Mouse (Mus musculus) hindbrain, embryonic 16.5 days (tissue): Measurements from ENCODE around the gene Dnah14. TPM values are rescaled to one million over a fixed set of nuclear protein-coding genes. Genes with fewer than 3 reads are reported as not detected.

Experiments used
- ATAC-seq: fragments of 200-750 bp; cut with Nextera tagmentation; 2 replicates; pipeline ENCODE4 v1.8.0; 2017; ENCODE audit warnings: moderate TSS enrichment, moderate library complexity
- H3K27ac ChIP-seq: fragments of 300-500 bp; sonication (generic); 2 replicates; pipeline ENCODE4 v1.5.1; 2014; ENCODE audit warnings: low read depth, mild to moderate bottlenecking, control low read depth, low read length, moderate library complexity
- H3K27me3 ChIP-seq: fragments of 300-500 bp; sonication (generic); replicated peaks from 2 replicates; pipeline ENCODE4 v1.6.1; 2014; ENCODE audit warnings: low read length; ENCODE audit not compliant: control insufficient read depth, insufficient read depth
- H3K36me3 ChIP-seq: fragments of 300-500 bp; sonication (generic); 2 replicates; pipeline ENCODE4 v1.6.1; 2014; ENCODE audit warnings: mild to moderate bottlenecking, low read length, moderate library complexity, mixed read lengths; ENCODE audit not compliant: control insufficient read depth, insufficient read depth
- H3K4me1 ChIP-seq: fragments of 300-500 bp; sonication (generic); 2 replicates; pipeline ENCODE4 v1.6.1; 2014; ENCODE audit warnings: low read depth, low read length; ENCODE audit not compliant: control insufficient read depth, insufficient read depth
- H3K4me2 ChIP-seq: fragments of 300-500 bp; sonication (generic); 2 replicates; pipeline ENCODE4 v1.6.1; 2014; ENCODE audit warnings: mild to moderate bottlenecking, low read length, control low read depth, moderate library complexity
- H3K4me3 ChIP-seq: fragments of 300-500 bp; sonication (generic); 2 replicates; pipeline ENCODE4 v1.5.1; 2014; ENCODE audit warnings: mild to moderate bottlenecking, low read length, control low read depth, moderate library complexity
- H3K9ac ChIP-seq: fragments of 300-500 bp; sonication (generic); 2 replicates; pipeline ENCODE4 v1.6.1; 2014; ENCODE audit warnings: low read depth, mild to moderate bottlenecking, control low read depth, low read length, moderate library complexity
- H3K9me3 ChIP-seq: fragments of 300-500 bp; sonication (generic); 2 replicates; pipeline ENCODE4 v1.6.1; 2014; ENCODE audit warnings: mild to moderate bottlenecking, low read length, moderate library complexity; ENCODE audit not compliant: control insufficient read depth
- WGBS: fragments of 180-500 bp; shearing (Covaris S2); extraction: QIAGEN DNeasy Blood & Tissue Kit; methylation state at CpG from one replicate; pipeline ENCODE4 v1.1.7; 2014; 5-methylcytosine and 5-hydroxymethylcytosine counted together
- polyA plus RNA-seq: library from polyadenylated mRNA; unstranded; fragments of >200 nt; fragmentation: Nextera tagmentation; extraction: Ambion mirVana; gene quantifications from 2 replicates; pipeline ENCODE4 v1.2.1, GENCODE M21; 2015

Dnah14 gene
- polyA plus RNA-seq, 1 experiment from 2014 or later: 0.50 TPM

- H3K27me3 ChIP-seq: no peaks in the 10 kb centered on the region
- no peak overlapping the region for H3K27ac ChIP-seq
- H3K36me3 ChIP-seq: no peaks in the 10 kb centered on the region
- H3K4me1 ChIP-seq: peaks cover 2% of the 10 kb centered on the region; the same call in 1 of the 2 replicates
- no peak overlapping the region for H3K9ac ChIP-seq
- no peak for ATAC-seq
- WGBS: 50% methylated on average over 13 of the region's 13 CpGs
- H3K4me3 ChIP-seq: no peak overlapping the region
- no peaks in the 10 kb centered on the region for H3K9me3 ChIP-seq
- H3K4me2 ChIP-seq: no peak overlapping the region
Measured at GRCm38 (mm10) chr1:181852466-181852865, 276.1 kb downstream of the Dnah14 start.

GRCm38 (mm10) chr1:181853081-181853736 lies 276.9 kb downstream of the Dnah14 start:
- Histone ChIP-seq H3K27ac (no peak overlapping the region), H3K9me3 (no peaks in the 10 kb centered on the region), H3K27me3 (no peaks in the 10 kb centered on the region), H3K9ac (no peak overlapping the region), H3K4me2 (peak overlapping the region; percentile 46), H3K4me1 (peaks cover 2% of the 10 kb centered on the region; the same call in 1 of the 2 replicates), H3K36me3 (no peaks in the 10 kb centered on the region), H3K4me3 (peak overlapping the region; percentile 10; the same call in 1 of the 2 replicates)
- 16% methylated on average over 21 of the region's 21 CpGs for WGBS
- ATAC-seq: no peak

- Histone ChIP-seq H3K9ac (no peak overlapping the region), H3K36me3 (no peaks in the 10 kb centered on the region), H3K9me3 (no peaks in the 10 kb centered on the region), H3K27me3 (no peaks in the 10 kb centered on the region), H3K4me1 (peaks cover 2% of the 10 kb centered on the region; the same call in 1 of the 2 replicates), H3K4me3 (no peak overlapping the region), H3K4me2 (no peak overlapping the region), H3K27ac (no peak overlapping the region)
- WGBS: 95% methylated on average over 2 of the region's 2 CpGs
- ATAC-seq: no peak
Measured at GRCm38 (mm10) chr1:181854829-181855228, 278.5 kb downstream of the Dnah14 start.

GRCm38 (mm10) chr1:181856329-181856728 lies 280.0 kb downstream of the Dnah14 start:
- no peak overlapping the region for H3K4me2 ChIP-seq
- no peak overlapping the region for H3K4me3 ChIP-seq
- no peaks in the 10 kb centered on the region for H3K27me3 ChIP-seq
- no peaks in the 10 kb centered on the region for H3K9me3 ChIP-seq
- no peaks in the 10 kb centered on the region for H3K36me3 ChIP-seq
- WGBS: 87% methylated on average over 2 of the region's 2 CpGs
- no peak for ATAC-seq
- H3K4me1 ChIP-seq: peaks cover 2% of the 10 kb centered on the region; the same call in 1 of the 2 replicates
- no peak overlapping the region for H3K9ac ChIP-seq
- no peak overlapping the region for H3K27ac ChIP-seq

GRCm38 (mm10) chr1:181860659-181861058 lies 284.3 kb downstream of the Dnah14 start:
- H3K36me3 ChIP-seq: no peaks in the 10 kb centered on the region
- no peak for ATAC-seq
- H3K9ac ChIP-seq: no peak overlapping the region
- H3K4me3 ChIP-seq: no peak overlapping the region
- no peaks in the 10 kb centered on the region for H3K4me1 ChIP-seq
- H3K9me3 ChIP-seq: no peaks in the 10 kb centered on the region
- no peak overlapping the region for H3K4me2 ChIP-seq
- no peak overlapping the region for H3K27ac ChIP-seq
- H3K27me3 ChIP-seq: peaks cover 2% of the 10 kb centered on the region; the same call in 1 of the 2 replicates
- WGBS: 51% methylated on average over 5 of the region's 5 CpGs

GRCm38 (mm10) chr1:181861181-181861902 lies 285.0 kb downstream of the Dnah14 start:
- Histone ChIP-seq H3K27me3 (peaks cover 2% of the 10 kb centered on the region; the same call in 1 of the 2 replicates), H3K4me3 (no peak overlapping the region), H3K4me1 (no peaks in the 10 kb centered on the region), H3K9ac (no peak overlapping the region), H3K9me3 (no peaks in the 10 kb centered on the region), H3K27ac (no peak overlapping the region), H3K36me3 (no peaks in the 10 kb centered on the region), H3K4me2 (no peak overlapping the region)
- 67% methylated on average over 2 of the region's 2 CpGs for WGBS
- ATAC-seq: no peak

- no peaks in the 10 kb centered on the region for H3K36me3 ChIP-seq
- WGBS: 42% methylated on average over 16 of the region's 16 CpGs
- ATAC-seq: no peak
Measured at GRCm38 (mm10) chr1:181862676-181863374, 286.5 kb downstream of the Dnah14 start.

GRCm38 (mm10) chr1:181863431-181863830 lies 287.1 kb downstream of the Dnah14 start:
- no peaks in the 10 kb centered on the region for H3K9me3 ChIP-seq
- no peak overlapping the region for H3K9ac ChIP-seq
- H3K4me2 ChIP-seq: no peak overlapping the region
- H3K27me3 ChIP-seq: peaks cover 2% of the 10 kb centered on the region; the same call in 1 of the 2 replicates
- WGBS: 31% methylated on average over 8 of the region's 8 CpGs
- ATAC-seq: no peak
- no peaks in the 10 kb centered on the region for H3K36me3 ChIP-seq
- H3K4me3 ChIP-seq: no peak overlapping the region
- H3K4me1 ChIP-seq: no peaks in the 10 kb centered on the region
- H3K27ac ChIP-seq: no peak overlapping the region

More at GRCm38 (mm10) chr1:181862676-181863374, 286.5 kb downstream of the Dnah14 start:
- Histone ChIP-seq H3K9me3 (no peaks in the 10 kb centered on the region), H3K27me3 (peaks cover 2% of the 10 kb centered on the region; the same call in 1 of the 2 replicates), H3K27ac (no peak overlapping the region), H3K4me1 (no peaks in the 10 kb centered on the region), H3K4me2 (no peak overlapping the region), H3K9ac (no peak overlapping the region), H3K4me3 (no peak overlapping the region)
